Mouse (Mus musculus) thymus, adult 2 months (tissue): ENCODE measurements around the gene Ebf4.

Experiments
- CTCF ChIP-seq: fragments of 200-500 bp; IDR thresholded peaks from 2 replicates; pipeline ENCODE4 v1.5.1; 2012; ENCODE audit warnings: mild to moderate bottlenecking, control low read depth, low read length, moderate library complexity, borderline replicate concordance; ENCODE audit not compliant: control insufficient read depth, poor library complexity, insufficient read depth; ENCODE audit errors: extremely low read depth
- POLR2A ChIP-seq: fragments of 200-500 bp; IDR thresholded peaks from 2 replicates; pipeline ENCODE4 v1.6.1; 2012; ENCODE audit warnings: mild to moderate bottlenecking, low read length, control low read depth, moderate library complexity; ENCODE audit not compliant: control insufficient read depth, poor library complexity, insufficient read depth; ENCODE audit errors: extremely low read depth

GRCm38 (mm10) chr2:130395696-130396095, 100.7 kb downstream of the Ebf4 start:
- no peak for TF ChIP-seq CTCF
- no peak for TF ChIP-seq POLR2A
